Mouse (Mus musculus) brain, embryonic 14.5 days (tissue): ENCODE data around the gene Cbarp.

ENCODE experiments used
- CTCF ChIP-seq: fragments of 200-500 bp; IDR thresholded peaks from 2 replicates; pipeline ENCODE4 v1.5.1; 2012; ENCODE audit warnings: inconsistent platforms, mild to moderate bottlenecking, moderate library complexity, borderline replicate concordance; ENCODE audit not compliant: insufficient read depth, insufficient read length; ENCODE audit errors: extremely low read depth
- POLR2A ChIP-seq: fragments of 200-500 bp; IDR thresholded peaks from 2 replicates; pipeline ENCODE4 v1.6.1; 2012; ENCODE audit warnings: mild to moderate bottlenecking, inconsistent platforms, borderline replicate concordance; ENCODE audit not compliant: poor library complexity, insufficient read depth, insufficient read length, severe bottlenecking; ENCODE audit errors: extremely low read depth

DNA sequence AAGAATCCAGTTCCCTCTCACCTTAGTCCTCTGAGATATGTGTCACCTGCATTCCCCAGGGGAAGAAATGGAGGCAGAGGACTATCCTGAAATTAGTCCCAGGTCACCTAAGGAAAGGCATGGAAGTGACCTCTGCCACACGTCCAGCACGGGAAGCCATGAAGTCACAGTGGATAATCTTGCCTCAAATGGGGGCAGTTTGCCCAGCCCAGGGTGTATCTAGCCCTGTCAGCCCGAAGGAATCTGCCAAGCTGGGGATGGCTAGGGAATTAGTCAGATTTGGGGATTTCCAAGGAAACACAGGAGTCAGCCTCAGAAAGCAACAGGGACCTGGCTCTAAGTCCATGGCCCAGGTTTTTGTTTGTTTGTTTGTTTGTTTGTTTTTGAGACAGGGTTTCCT is 36.5 kb downstream of the Cbarp start:
- TF ChIP-seq CTCF, result no peak
- no peak for TF ChIP-seq POLR2A
